Mouse (Mus musculus): ENCODE data around the gene Gm20219.

- no peak for TF ChIP-seq CHD2 (IDR thresholded peaks at IDR 0.05; ENCODE audit: low read depth, low read length)
- no peak for TF ChIP-seq ZNF384 (IDR thresholded peaks at IDR 0.05; ENCODE audit: low read depth, low read length)
- no peak for TF ChIP-seq ZC3H11A (IDR thresholded peaks at IDR 0.05; ENCODE audit: borderline replicate concordance, low read depth, low read length)
- TF ChIP-seq HCFC1 (IDR thresholded peaks at IDR 0.05; ENCODE audit: borderline replicate concordance, insufficient read depth, low read length), result no peak
Measured at GRCm38 (mm10) chr17:56512310-56512709, 41.9 kb downstream of the Gm20219 start, which contains the start of gene Znrf4.
